Mouse (Mus musculus) forebrain, embryonic 10.5 days (tissue): Measurements from ENCODE around the gene Clip2. TPM values are rescaled to one million over a fixed set of nuclear protein-coding genes. Genes with fewer than 3 reads are reported as not detected.
A peak's percentile ranks its signal among the peaks of the same experiment; 100 is the strongest.

ENCODE experiments used
- DNase-seq: peaks from one replicate; pipeline ENCODE4 v3.0.0-alpha.2; 2017; ENCODE audit warnings: low spot score; ENCODE audit errors: extremely low spot score
- H3K27ac ChIP-seq: fragments of 300-500 bp; sonication (generic); 2 replicates; pipeline ENCODE4 v1.5.1; 2016; ENCODE audit warnings: mild to moderate bottlenecking
- H3K27me3 ChIP-seq: fragments of 300-500 bp; sonication (generic); 2 replicates; pipeline ENCODE4 v1.6.1; 2016; ENCODE audit warnings: mild to moderate bottlenecking; ENCODE audit not compliant: poor library complexity, severe bottlenecking
- H3K36me3 ChIP-seq: fragments of 300-500 bp; sonication (generic); replicated peaks from 2 replicates; pipeline ENCODE4 v1.6.1; 2016; ENCODE audit warnings: mild to moderate bottlenecking, moderate library complexity
- H3K4me1 ChIP-seq: fragments of 300-500 bp; sonication (generic); 2 replicates; pipeline ENCODE4 v1.6.1; 2016
- H3K4me3 ChIP-seq: fragments of 300-500 bp; sonication (generic); 2 replicates; pipeline ENCODE4 v1.5.1; 2016; ENCODE audit warnings: mild to moderate bottlenecking, moderate library complexity
- H3K9me3 ChIP-seq: fragments of 300-500 bp; sonication (generic); 2 replicates; pipeline ENCODE4 v1.6.1; 2016; ENCODE audit warnings: mild to moderate bottlenecking, moderate library complexity
- WGBS: fragments of 180-500 bp; shearing (Covaris S2); methylation state at CpG from one replicate; pipeline ENCODE4 v1.1.7; 2016; 5-methylcytosine and 5-hydroxymethylcytosine counted together
- polyA plus RNA-seq: library from polyadenylated mRNA; unstranded; fragments of >200 nt; fragmentation: Nextera tagmentation; extraction: Ambion mirVana; gene quantifications from 2 replicates; pipeline ENCODE4 v1.2.1, GENCODE M21; 2016

Clip2 gene
- polyA plus RNA-seq, 1 experiment from 2014 or later = 4.5 TPM

DNA sequence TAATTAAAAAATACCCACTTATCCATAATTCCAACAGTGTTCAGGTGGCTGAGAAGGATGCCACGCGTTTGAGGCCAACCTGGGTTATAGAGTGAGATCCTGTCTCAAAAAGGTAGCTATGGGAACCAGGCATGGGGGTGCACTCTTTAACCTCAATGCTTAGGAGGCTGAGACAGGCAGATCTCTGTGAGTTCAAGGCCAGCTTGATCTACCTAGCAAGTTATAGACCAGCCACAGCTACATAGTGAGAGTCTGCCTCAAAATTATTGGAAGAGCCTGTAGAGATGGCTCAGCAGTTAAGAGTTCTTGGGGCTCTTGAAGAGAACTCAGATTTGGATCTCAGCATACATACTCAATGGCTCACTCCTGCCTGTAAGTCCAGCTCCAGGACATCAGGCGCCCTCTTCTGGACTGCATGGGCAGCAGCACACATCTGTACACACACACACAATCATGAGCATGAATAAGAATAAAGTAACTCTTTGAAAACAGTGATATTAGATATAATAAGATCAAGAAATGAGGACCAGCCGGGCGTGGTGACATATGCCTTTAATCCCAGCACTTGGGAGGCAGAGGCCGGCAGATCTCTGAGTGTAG is 77.1 kb downstream of the Clip2 start:
- no peak for DNase-seq
- Histone ChIP-seq H3K27ac (no peak overlapping the region), H3K9me3 (peaks cover 19% of the 10 kb centered on the region), H3K27me3 (no peaks in the 10 kb centered on the region), H3K4me1 (no peaks in the 10 kb centered on the region), H3K4me3 (no peak overlapping the region), H3K36me3 (no peaks in the 10 kb centered on the region)
- 91% methylated on average over 6 of the region's 6 CpGs for WGBS

DNA sequence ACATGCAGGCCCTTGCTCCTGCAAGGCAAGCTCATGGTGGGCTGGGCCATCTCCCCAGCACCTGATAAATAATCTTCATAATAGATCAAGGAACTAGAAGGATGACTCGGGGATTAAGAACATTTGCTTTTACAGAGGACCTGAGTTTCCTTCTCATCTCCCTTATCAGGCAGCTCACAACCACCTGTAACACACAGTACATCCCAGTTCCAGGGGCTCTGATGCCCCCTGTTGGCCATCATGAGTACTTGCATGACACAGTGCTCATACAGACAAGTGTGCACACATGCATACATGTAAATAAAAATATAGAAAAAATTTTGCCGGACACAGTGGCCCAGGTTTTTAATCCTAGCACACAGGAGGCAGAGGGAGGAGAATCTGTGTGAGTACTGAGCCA is 78.3 kb downstream of the Clip2 start:
- no peak for DNase-seq
- 93% methylated on average over 2 of the region's 2 CpGs for WGBS

DNA sequence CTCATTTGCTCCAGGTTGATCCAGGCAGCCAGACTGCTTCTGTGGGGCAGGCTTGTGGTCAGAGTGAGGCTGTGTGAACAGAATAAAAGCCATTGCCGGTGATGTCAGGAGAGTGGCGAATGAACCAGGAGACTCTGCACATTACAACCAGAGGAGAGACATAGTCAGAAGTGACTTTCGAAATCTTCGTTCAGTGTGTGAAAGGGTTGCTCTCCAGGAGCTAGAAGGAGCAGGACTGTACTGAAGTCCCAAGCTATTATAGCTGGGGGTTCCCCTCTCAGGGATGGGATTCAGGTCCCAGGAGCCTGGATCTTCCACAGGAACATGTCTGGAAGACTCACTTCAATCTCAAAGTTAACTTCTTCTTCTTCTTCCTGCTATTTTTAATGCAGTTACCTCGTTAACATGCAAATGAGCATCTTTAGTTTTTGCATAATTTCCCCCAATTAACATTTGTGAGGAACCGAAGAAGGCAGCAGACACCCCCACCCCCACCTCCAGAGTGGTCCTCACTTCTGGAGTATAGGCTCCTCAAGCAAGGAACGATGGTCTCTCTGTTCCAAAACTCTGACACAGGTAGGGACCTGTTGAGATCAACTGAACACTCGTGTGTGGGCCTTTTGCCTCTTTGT is 81.6 kb downstream of the Clip2 start:
- H3K27ac ChIP-seq = no peak overlapping the region
- DNase-seq = no peak
- H3K36me3 ChIP-seq = no peaks in the 10 kb centered on the region
- 83% methylated on average over 8 of the region's 8 CpGs for WGBS
- H3K4me3 ChIP-seq = no peak overlapping the region
- H3K4me1 ChIP-seq = peaks cover 23% of the 10 kb centered on the region
- H3K27me3 ChIP-seq = no peaks in the 10 kb centered on the region
- peaks cover 9% of the 10 kb centered on the region; the same call in 1 of the 2 replicates for H3K9me3 ChIP-seq

More for the DNA sequence above, 78.3 kb downstream of the Clip2 start:
- Histone ChIP-seq H3K4me1 (no peaks in the 10 kb centered on the region), H3K36me3 (no peaks in the 10 kb centered on the region), H3K27me3 (no peaks in the 10 kb centered on the region), H3K9me3 (peaks cover 19% of the 10 kb centered on the region), H3K4me3 (no peak overlapping the region), H3K27ac (no peak overlapping the region)

DNA sequence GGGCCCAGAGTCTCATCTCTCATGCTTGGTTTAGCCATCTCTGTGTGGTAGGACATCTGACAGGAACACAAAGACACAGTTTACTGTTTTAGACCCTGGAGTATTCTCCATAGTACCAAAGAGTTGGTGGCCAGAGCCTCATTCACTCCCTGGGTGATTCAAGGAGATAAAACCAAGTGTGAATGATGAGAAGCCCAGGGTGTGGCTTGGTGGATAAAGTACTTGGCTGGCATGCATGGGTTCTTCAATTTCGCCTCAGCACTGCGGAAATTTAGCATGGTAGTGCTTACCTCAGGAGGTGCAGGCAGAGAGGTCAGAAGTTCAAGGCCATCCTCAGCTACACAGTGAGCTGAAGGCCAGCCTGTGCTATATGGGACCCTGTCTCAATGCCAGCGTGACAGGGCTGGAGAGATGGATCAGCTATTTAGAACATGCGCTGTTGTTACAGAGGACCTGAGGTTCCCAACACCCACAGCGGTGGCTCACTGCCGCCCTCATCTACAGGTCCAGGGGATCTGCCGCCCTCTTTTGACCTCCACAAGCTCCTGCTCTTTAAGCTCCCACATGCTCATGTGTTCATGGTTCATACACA is 82.6 kb downstream of the Clip2 start:
- no peak overlapping the region for H3K4me3 ChIP-seq
- H3K27ac ChIP-seq = no peak overlapping the region
- no peaks in the 10 kb centered on the region for H3K27me3 ChIP-seq
- peaks cover 23% of the 10 kb centered on the region for H3K4me1 ChIP-seq
- H3K9me3 ChIP-seq = no peaks in the 10 kb centered on the region
- WGBS = 83% methylated on average over 7 of the region's 7 CpGs
- no peak for DNase-seq
- H3K36me3 ChIP-seq = no peaks in the 10 kb centered on the region

DNA sequence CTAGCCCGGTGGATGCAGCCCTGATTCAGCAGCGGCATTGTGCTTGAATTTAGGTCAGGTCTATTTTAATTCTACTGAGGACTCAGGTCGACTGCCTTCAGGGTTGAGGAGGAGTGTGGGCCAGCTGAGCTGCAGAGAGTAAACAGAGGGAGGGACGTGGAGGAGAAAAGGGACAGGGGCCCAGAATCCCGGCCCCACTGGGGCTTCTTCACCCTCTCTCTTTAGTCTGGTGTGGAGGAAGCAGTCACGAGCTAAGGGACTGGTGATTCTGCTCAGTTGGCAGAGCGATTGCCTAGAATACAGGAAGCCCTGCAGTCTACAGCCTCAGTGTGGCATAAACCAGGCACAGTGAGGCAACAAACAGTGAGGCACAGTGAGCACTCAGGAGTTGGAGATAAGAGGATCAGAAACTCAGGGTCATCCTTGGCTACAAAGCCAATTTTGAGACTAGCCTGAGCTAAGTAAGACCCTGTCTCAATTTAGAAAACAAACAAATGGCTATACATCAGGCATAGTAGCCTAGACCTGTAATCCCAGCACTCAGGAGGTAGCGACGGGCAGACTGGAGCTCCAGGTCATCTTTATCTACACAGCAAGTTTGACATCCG is 84.0 kb downstream of the Clip2 start:
- no peak for DNase-seq
- no peaks in the 10 kb centered on the region for H3K36me3 ChIP-seq
- H3K27me3 ChIP-seq = no peaks in the 10 kb centered on the region
- 80% methylated on average over 10 of the region's 10 CpGs for WGBS
- no peaks in the 10 kb centered on the region for H3K9me3 ChIP-seq
- no peak overlapping the region for H3K4me3 ChIP-seq
- peaks cover 23% of the 10 kb centered on the region for H3K4me1 ChIP-seq
- H3K27ac ChIP-seq = peak overlapping the region; percentile 49; the same call in 1 of the 2 replicates

DNA sequence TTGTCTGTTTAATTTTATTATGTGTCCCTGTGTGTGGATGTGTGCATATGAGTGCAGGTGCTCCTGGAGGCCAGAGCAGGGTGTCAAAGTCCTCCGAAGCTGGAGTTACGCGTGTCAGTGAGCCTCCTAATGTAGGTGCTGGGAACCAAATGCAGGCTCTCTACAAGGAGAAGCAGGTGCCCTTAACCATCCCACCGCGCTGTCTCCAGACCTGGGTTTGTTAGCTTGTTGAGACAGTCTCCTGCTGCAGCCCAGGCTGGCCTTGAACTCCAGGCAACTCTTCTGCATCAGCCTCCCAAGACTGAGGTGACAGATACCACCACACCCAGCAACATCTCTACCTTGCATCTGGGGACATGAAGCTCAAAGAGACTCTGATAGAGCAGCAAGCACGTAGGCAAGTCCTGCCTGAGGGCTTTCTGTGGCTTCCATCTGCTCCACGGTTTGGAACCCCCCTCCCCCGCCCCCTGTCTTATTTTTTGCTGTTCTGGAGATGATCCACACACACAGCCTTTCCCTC is 85.1 kb downstream of the Clip2 start:
- H3K27me3 ChIP-seq = no peaks in the 10 kb centered on the region
- 64% methylated on average over 8 of the region's 8 CpGs for WGBS
- H3K9me3 ChIP-seq = no peaks in the 10 kb centered on the region
- peaks cover 23% of the 10 kb centered on the region for H3K4me1 ChIP-seq
- H3K36me3 ChIP-seq = no peaks in the 10 kb centered on the region
- peak overlapping the region; percentile 48 for H3K27ac ChIP-seq
- no peak for DNase-seq
- H3K4me3 ChIP-seq = peak overlapping the region; percentile 28; the same call in 1 of the 2 replicates

- no peaks in the 10 kb centered on the region for H3K36me3 ChIP-seq
- H3K27me3 ChIP-seq = no peaks in the 10 kb centered on the region
- H3K4me1 ChIP-seq = peaks cover 23% of the 10 kb centered on the region
- 20% methylated on average over 21 of the region's 21 CpGs for WGBS
- H3K4me3 ChIP-seq = peak overlapping the region; percentile 28; the same call in 1 of the 2 replicates
- DNase-seq = peak; percentile 52
- peak overlapping the region; percentile 48 for H3K27ac ChIP-seq
- H3K9me3 ChIP-seq = no peaks in the 10 kb centered on the region
These were observed 85.8 kb downstream of the Clip2 start for GRCm38 (mm10) chr5:134466296-134467029.

- Histone ChIP-seq H3K27ac (no peak overlapping the region), H3K4me3 (no peak overlapping the region), H3K9me3 (no peaks in the 10 kb centered on the region), H3K36me3 (no peaks in the 10 kb centered on the region), H3K27me3 (no peaks in the 10 kb centered on the region), H3K4me1 (peaks cover 23% of the 10 kb centered on the region)
- DNase-seq = no peak
- WGBS = 91% methylated on average over 1 of the region's 1 CpGs
These were observed 87.0 kb downstream of the Clip2 start for GRCm38 (mm10) chr5:134465197-134465596.

DNA sequence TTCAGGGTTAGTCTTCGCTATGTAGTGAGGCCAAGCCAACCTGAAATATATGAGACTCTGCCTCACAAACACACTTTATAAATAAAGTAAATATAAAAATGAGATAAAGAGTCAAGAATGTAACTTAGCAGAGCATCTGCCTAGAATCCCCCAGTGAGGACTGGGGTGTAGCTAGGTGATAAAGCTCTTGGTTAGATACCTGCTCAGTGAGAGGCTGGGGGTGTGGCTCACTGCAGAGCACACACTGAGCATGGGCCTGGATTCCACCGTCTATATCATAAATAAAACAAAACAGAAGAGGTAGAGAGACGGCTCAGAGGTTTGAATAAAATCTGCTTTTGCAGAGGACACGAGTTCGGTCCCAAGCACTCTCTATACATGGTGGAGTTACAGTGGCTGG is 88.0 kb downstream of the Clip2 start:
- H3K4me3 ChIP-seq = no peak overlapping the region
- H3K27ac ChIP-seq = no peak overlapping the region
- H3K9me3 ChIP-seq = no peaks in the 10 kb centered on the region
- no peaks in the 10 kb centered on the region for H3K36me3 ChIP-seq
- WGBS = 92% methylated on average over 5 of the region's 5 CpGs
- H3K4me1 ChIP-seq = peaks cover 23% of the 10 kb centered on the region
- no peaks in the 10 kb centered on the region for H3K27me3 ChIP-seq
- DNase-seq = no peak

GRCm38 (mm10) chr5:134462731-134463130 is 89.5 kb downstream of the Clip2 start:
- peaks cover 17% of the 10 kb centered on the region for H3K4me1 ChIP-seq
- no peaks in the 10 kb centered on the region for H3K27me3 ChIP-seq
- no peak overlapping the region for H3K4me3 ChIP-seq
- no peaks in the 10 kb centered on the region for H3K36me3 ChIP-seq
- no peak overlapping the region for H3K27ac ChIP-seq
- DNase-seq = no peak
- no peaks in the 10 kb centered on the region for H3K9me3 ChIP-seq
- 83% methylated on average over 8 of the region's 8 CpGs for WGBS

GRCm38 (mm10) chr5:134462316-134462715 is 89.9 kb downstream of the Clip2 start:
- H3K4me3 ChIP-seq = no peak overlapping the region
- 82% methylated on average over 2 of the region's 2 CpGs for WGBS
- no peaks in the 10 kb centered on the region for H3K27me3 ChIP-seq
- H3K27ac ChIP-seq = no peak overlapping the region
- H3K36me3 ChIP-seq = no peaks in the 10 kb centered on the region
- DNase-seq = no peak
- H3K4me1 ChIP-seq = peaks cover 16% of the 10 kb centered on the region
- H3K9me3 ChIP-seq = no peaks in the 10 kb centered on the region

GRCm38 (mm10) chr5:134460546-134460945 is 91.7 kb downstream of the Clip2 start:
- 93% methylated on average over 4 of the region's 4 CpGs for WGBS
- no peak for DNase-seq

More at GRCm38 (mm10) chr5:134460546-134460945, 91.7 kb downstream of the Clip2 start:
- Histone ChIP-seq H3K36me3 (no peaks in the 10 kb centered on the region), H3K4me1 (peaks cover 10% of the 10 kb centered on the region), H3K27ac (no peak overlapping the region), H3K9me3 (no peaks in the 10 kb centered on the region), H3K27me3 (no peaks in the 10 kb centered on the region), H3K4me3 (no peak overlapping the region)
